Mouse (Mus musculus): ENCODE results near the gene Grik3. TPM values are rescaled to one million over a fixed set of nuclear protein-coding genes. Genes with fewer than 3 reads are reported as not detected.

Gene Grik3
- total and polyA plus RNA-seq, 3 experiments: under 0.01 TPM; not detected in 2

DNA sequence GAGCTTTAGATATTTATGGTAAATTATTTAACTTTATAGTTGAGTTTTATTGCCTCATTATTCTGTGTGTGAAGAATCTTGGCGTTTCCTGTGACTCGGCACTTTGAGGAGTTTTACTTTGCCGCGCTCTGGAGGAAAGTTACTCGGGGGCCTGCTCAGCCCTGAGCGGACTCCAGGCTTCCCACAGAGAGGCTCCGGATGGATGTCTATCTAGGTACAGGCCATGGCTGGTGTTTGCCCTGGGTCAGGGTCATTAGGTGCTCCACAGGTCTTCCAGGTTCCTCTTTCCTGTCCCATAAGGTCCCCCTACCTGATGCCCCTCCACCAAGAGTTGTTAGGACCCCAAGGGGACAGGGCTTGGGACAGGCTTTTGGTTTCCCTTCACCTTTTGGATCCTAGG, 45.0 kb downstream of the Grik3 start:
- Histone ChIP-seq H3K27me3 (ENCODE audit: control insufficient read depth in 1 of 2, insufficient read depth in 2 of 2, low read length in 2 of 2) (no peaks in the 10 kb centered on the region), H3K9me3 (replicated peaks; ENCODE audit: insufficient read depth, low read length) (no peaks in the 10 kb centered on the region)

DNA sequence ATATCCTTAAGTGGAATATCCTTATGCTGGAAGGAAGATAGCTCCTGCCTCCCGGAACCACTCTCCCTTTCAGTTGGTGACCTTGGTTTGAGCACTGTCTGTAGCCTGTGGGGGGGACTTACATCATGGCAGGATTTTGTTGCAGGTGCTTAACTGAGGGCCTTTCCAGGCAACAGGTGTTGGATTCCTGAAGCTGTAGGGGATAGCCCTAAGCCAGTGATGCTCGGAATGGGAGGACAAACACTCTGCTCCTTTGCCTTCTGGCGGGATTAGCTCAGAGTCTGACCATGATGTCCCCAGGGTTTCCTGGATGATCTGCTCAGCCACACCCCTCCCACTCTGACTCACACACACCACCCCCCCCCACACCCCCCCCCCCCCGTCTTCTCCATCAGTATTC, 45.5 kb downstream of the Grik3 start:
- Histone ChIP-seq H3K9ac (ENCODE audit: control insufficient read depth, low read depth, low read length, poor library complexity, severe bottlenecking) (no peak overlapping the region), H3K27me3 (ENCODE audit: control insufficient read depth in 1 of 2, insufficient read depth in 2 of 2, low read length in 2 of 2) (no peaks in the 10 kb centered on the region)

More for the DNA sequence above, 45.0 kb downstream of the Grik3 start:
- Histone ChIP-seq H3K79me2 (ENCODE audit: control insufficient read depth, insufficient read depth, low read length, poor library complexity) (no peaks in the 10 kb centered on the region), H3K4me1 (ENCODE audit: control insufficient read depth in 1 of 2, insufficient read depth in 2 of 2, low read length in 2 of 2) (no peaks in the 10 kb centered on the region), H3K27ac (ENCODE audit: control insufficient read depth, low read depth, low read length) (no peak overlapping the region), H3K9ac (ENCODE audit: control insufficient read depth, low read depth, low read length, poor library complexity, severe bottlenecking) (no peak overlapping the region), H3K4me3 (ENCODE audit: control insufficient read depth in 1 of 2, insufficient read depth in 1 of 2, low read depth in 2 of 2, low read length in 2 of 2) (no peak overlapping the region), H3K36me3 (ENCODE audit: control insufficient read depth in 1 of 2, insufficient read depth in 2 of 2, low read length in 2 of 2) (no peaks in the 10 kb centered on the region)
- no peak for DNase-seq (ENCODE audit: low read depth, low spot score)
- no peak for TF ChIP-seq GABPA (IDR thresholded peaks at IDR 0.05; ENCODE audit: low read depth, low read length)
- TF ChIP-seq ZNF384 (IDR thresholded peaks at IDR 0.05; ENCODE audit: low read depth, low read length): no peak
- no peak for TF ChIP-seq JUND (IDR thresholded peaks at IDR 0.05; ENCODE audit: low read depth, low read length)
- TF ChIP-seq SIN3A (IDR thresholded peaks at IDR 0.05; ENCODE audit: low read length): no peak
- no peak for TF ChIP-seq MAX (IDR thresholded peaks at IDR 0.05; ENCODE audit: low read length)
- no peak for TF ChIP-seq MEF2A (IDR thresholded peaks at IDR 0.05; ENCODE audit: extremely low read depth, insufficient replicate concordance, low read depth, low read length, poor library complexity, severe bottlenecking)

DNA sequence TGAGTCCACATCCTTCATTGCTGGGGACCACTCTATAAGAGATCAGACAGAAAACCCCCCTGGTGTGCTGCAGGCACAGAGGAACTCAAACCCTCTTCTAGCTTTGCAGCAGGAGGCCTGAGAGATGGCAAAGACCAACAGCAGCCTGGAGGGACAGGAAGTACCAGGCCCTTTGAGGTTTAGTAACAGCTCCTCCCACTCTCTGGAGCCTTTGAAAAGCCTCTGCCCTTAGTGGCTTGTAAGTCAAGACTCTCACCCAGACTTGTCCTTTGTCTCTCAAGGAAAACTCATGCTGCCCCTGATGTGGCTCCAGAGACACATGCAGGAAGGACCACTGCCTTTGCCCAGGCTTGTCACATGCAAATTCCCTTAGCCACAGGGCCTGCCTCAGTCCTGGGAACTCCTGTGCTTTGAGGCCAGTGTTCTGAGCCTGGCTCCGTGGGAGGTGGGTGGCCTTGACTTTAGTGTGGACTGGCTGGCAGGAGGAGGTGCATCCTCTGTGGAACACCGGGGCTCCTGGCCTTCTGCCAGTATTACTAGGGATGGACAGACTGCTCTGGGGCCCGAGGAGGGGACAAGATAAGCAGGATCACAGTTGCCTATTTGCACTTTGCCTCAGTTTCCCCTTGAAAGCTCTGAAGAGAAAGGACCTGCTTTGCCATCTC, 47.9 kb downstream of the Grik3 start:
- no peaks in the 10 kb centered on the region for H3K79me2 ChIP-seq (ENCODE audit: control insufficient read depth, insufficient read depth, low read length, poor library complexity)
- no peaks in the 10 kb centered on the region for H3K36me3 ChIP-seq (ENCODE audit: control insufficient read depth in 1 of 2, insufficient read depth in 2 of 2, low read length in 2 of 2)
- H3K9ac ChIP-seq (ENCODE audit: control insufficient read depth, low read depth, low read length, poor library complexity, severe bottlenecking): no peak overlapping the region
- H3K27me3 ChIP-seq (ENCODE audit: control insufficient read depth in 1 of 2, insufficient read depth in 2 of 2, low read length in 2 of 2): no peaks in the 10 kb centered on the region
- no peak overlapping the region for H3K27ac ChIP-seq (ENCODE audit: control insufficient read depth, low read depth, low read length)
- TF ChIP-seq ZKSCAN1 (IDR thresholded peaks at IDR 0.05; ENCODE audit: low read depth, low read length): no peak
- TF ChIP-seq CTCF (IDR thresholded peaks at IDR 0.05 in 2 of 3, conservative IDR thresholded peaks at IDR 0.05 in 1 of 3; ENCODE audit: control insufficient read depth in 1 of 3, insufficient read depth in 1 of 3, low read depth in 2 of 3, low read length in 3 of 3, poor library complexity in 1 of 3, severe bottlenecking in 1 of 3): no peak
- no peak for TF ChIP-seq BHLHE40 (IDR thresholded peaks at IDR 0.05; ENCODE audit: borderline replicate concordance, low read depth, low read length)
- TF ChIP-seq SMC3 (IDR thresholded peaks at IDR 0.05; ENCODE audit: low read depth, low read length): no peak
- no peak for TF ChIP-seq RAD21 (IDR thresholded peaks at IDR 0.05; ENCODE audit: low read depth, low read length)
- no peak for TF ChIP-seq HCFC1 (IDR thresholded peaks at IDR 0.05; ENCODE audit: low read depth, low read length)
- no peak for TF ChIP-seq USF1 (IDR thresholded peaks at IDR 0.05; ENCODE audit: low read depth, low read length)
- H3K9me3 ChIP-seq (replicated peaks; ENCODE audit: insufficient read depth, low read length): no peaks in the 10 kb centered on the region
- DNase-seq (ENCODE audit: low read depth, low spot score): no peak
- no peaks in the 10 kb centered on the region for H3K4me1 ChIP-seq (ENCODE audit: control insufficient read depth in 1 of 2, insufficient read depth in 2 of 2, low read length in 2 of 2)
- H3K4me3 ChIP-seq (ENCODE audit: control insufficient read depth in 1 of 2, insufficient read depth in 1 of 2, low read depth in 2 of 2, low read length in 2 of 2): no peak overlapping the region

More for the DNA sequence above, 45.5 kb downstream of the Grik3 start:
- Histone ChIP-seq H3K4me3 (ENCODE audit: control insufficient read depth in 1 of 2, insufficient read depth in 1 of 2, low read depth in 2 of 2, low read length in 2 of 2) (no peak overlapping the region), H3K4me1 (ENCODE audit: control insufficient read depth in 1 of 2, insufficient read depth in 2 of 2, low read length in 2 of 2) (no peaks in the 10 kb centered on the region), H3K36me3 (ENCODE audit: control insufficient read depth in 1 of 2, insufficient read depth in 2 of 2, low read length in 2 of 2) (no peaks in the 10 kb centered on the region), H3K9me3 (replicated peaks; ENCODE audit: insufficient read depth, low read length) (no peaks in the 10 kb centered on the region), H3K27ac (ENCODE audit: control insufficient read depth, low read depth, low read length) (no peak overlapping the region), H3K79me2 (ENCODE audit: control insufficient read depth, insufficient read depth, low read length, poor library complexity) (no peaks in the 10 kb centered on the region)
- TF ChIP-seq ZKSCAN1 (IDR thresholded peaks at IDR 0.05; ENCODE audit: low read depth, low read length) (no peak), POLR2AphosphoS2 (IDR thresholded peaks at IDR 0.05; ENCODE audit: low read length) (no peak), ZNF384 (IDR thresholded peaks at IDR 0.05; ENCODE audit: low read depth, low read length) (no peak), POLR2A (IDR thresholded peaks at IDR 0.05; ENCODE audit: control insufficient read depth in 1 of 2, insufficient read depth in 1 of 2, low read depth in 1 of 2, low read length in 2 of 2, poor library complexity in 1 of 2) (no peak), NRF1 (IDR thresholded peaks at IDR 0.05; ENCODE audit: insufficient read depth, low read depth, low read length, poor library complexity, severe bottlenecking) (no peak), MEF2A (IDR thresholded peaks at IDR 0.05; ENCODE audit: extremely low read depth, insufficient replicate concordance, low read depth, low read length, poor library complexity, severe bottlenecking) (no peak), TAL1 (IDR thresholded peaks at IDR 0.05; ENCODE audit: low read length) (no peak)
- DNase-seq (ENCODE audit: low read depth, low spot score): no peak

Measured in MEL (cell line).